Mouse (Mus musculus) limb, embryonic 13.5 days (tissue): Measurements from ENCODE around the gene Atp6v1g2. TPM values are rescaled to one million over a fixed set of nuclear protein-coding genes. Genes with fewer than 3 reads are reported as not detected.

Experiments
- ATAC-seq: fragments of 200-750 bp; cut with Nextera tagmentation; 2 replicates; pipeline ENCODE4 v1.8.0; 2017; ENCODE audit warnings: low read depth, moderate number of reproducible peaks, moderate TSS enrichment; ENCODE audit not compliant: low FRiP score
- H3K27ac ChIP-seq: fragments of 300-500 bp; sonication (generic); 2 replicates; pipeline ENCODE4 v1.5.1; 2015; ENCODE audit warnings: inconsistent platforms, mild to moderate bottlenecking, moderate library complexity
- H3K27me3 ChIP-seq: fragments of 300-500 bp; sonication (generic); 2 replicates; pipeline ENCODE4 v1.6.1; 2015; ENCODE audit warnings: mild to moderate bottlenecking, inconsistent platforms
- H3K36me3 ChIP-seq: fragments of 300-500 bp; sonication (generic); 2 replicates; pipeline ENCODE4 v1.6.1; 2015; ENCODE audit warnings: inconsistent platforms, mild to moderate bottlenecking, moderate library complexity
- H3K4me1 ChIP-seq: fragments of 300-500 bp; sonication (generic); 2 replicates; pipeline ENCODE4 v1.6.1; 2015; ENCODE audit warnings: inconsistent platforms
- H3K4me2 ChIP-seq: fragments of 300-500 bp; sonication (generic); replicated peaks from 2 replicates; pipeline ENCODE4 v1.6.1; 2015; ENCODE audit warnings: inconsistent platforms, mild to moderate bottlenecking, moderate library complexity
- H3K4me3 ChIP-seq: fragments of 300-500 bp; sonication (generic); 2 replicates; pipeline ENCODE4 v1.5.1; 2015; ENCODE audit warnings: moderate library complexity, mild to moderate bottlenecking, inconsistent platforms
- H3K9ac ChIP-seq: fragments of 300-500 bp; sonication (generic); 2 replicates; pipeline ENCODE4 v1.6.1; 2015; ENCODE audit warnings: mild to moderate bottlenecking, inconsistent platforms
- H3K9me3 ChIP-seq: fragments of 300-500 bp; sonication (generic); 2 replicates; pipeline ENCODE4 v1.6.1; 2016; ENCODE audit warnings: inconsistent platforms
- WGBS: fragments of 180-500 bp; shearing (Covaris S2); methylation state at CpG from one replicate; pipeline ENCODE4 v1.1.7; 2015; 5-methylcytosine and 5-hydroxymethylcytosine counted together
- polyA plus RNA-seq: library from polyadenylated mRNA; unstranded; fragments of >200 nt; fragmentation: Nextera tagmentation; extraction: Ambion mirVana; gene quantifications from 2 replicates; pipeline ENCODE4 v1.2.1, GENCODE M21; 2015

The Atp6v1g2 gene
- polyA plus RNA-seq, 1 experiment from 2014 or later, result 4.2 TPM

DNA sequence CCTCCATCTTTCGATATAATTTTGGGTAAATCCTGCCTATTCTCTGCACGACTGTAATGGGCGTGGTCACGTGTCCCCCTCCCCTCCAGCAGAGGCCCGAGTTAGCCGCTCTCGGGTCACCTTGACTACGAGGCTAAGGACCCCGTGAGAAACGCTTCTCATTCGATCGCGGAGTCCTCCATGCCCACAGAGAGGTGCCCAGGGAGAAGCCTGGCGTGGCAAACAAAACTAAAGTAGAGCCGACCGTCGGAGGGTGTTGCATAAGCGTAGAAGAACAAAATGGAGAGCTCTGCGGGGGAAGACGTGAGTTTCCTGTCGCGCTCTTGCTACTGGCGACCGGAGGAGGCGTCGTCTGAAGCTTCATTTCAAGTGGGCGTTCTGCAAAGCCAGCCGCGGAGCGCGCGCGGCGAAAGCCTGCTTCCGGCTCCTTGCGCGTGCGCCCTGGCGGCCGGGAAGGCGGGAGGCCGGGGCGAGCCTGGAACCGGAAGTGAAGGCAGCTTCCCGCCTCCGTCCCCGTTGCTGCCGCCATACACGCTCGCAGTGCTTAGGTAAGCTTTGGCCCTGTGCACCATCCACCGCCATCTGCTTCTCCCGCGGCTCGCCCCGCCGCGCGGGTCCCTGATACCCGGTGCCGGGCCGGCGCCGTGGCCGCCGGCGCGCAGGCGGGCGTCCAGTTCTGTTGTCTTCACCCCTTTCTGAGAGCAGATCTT, 8.0 kb downstream of the Atp6v1g2 start, which contains the start of gene Ddx39b:
TSS of gene Ddx39b (plus strand) at position 442 of the 710 bp plus-strand sequence.
- Histone ChIP-seq H3K9me3 (no peaks in the 10 kb centered on the region), H3K27me3 (no peaks in the 10 kb centered on the region), H3K4me3 (peak within 1 kb of the TSS; percentile 99), H3K4me2 (peak within 1 kb of the TSS; percentile 95), H3K27ac (peak within 1 kb of the TSS; percentile 99), H3K4me1 (peaks cover 45% of the 10 kb centered on the region), H3K36me3 (peaks cover 34% of the 10 kb centered on the region), H3K9ac (peak within 1 kb of the TSS; percentile 100)
- peak; percentile 92 for ATAC-seq
- under 1% methylated on average over 67 of the region's 69 CpGs for WGBS

DNA sequence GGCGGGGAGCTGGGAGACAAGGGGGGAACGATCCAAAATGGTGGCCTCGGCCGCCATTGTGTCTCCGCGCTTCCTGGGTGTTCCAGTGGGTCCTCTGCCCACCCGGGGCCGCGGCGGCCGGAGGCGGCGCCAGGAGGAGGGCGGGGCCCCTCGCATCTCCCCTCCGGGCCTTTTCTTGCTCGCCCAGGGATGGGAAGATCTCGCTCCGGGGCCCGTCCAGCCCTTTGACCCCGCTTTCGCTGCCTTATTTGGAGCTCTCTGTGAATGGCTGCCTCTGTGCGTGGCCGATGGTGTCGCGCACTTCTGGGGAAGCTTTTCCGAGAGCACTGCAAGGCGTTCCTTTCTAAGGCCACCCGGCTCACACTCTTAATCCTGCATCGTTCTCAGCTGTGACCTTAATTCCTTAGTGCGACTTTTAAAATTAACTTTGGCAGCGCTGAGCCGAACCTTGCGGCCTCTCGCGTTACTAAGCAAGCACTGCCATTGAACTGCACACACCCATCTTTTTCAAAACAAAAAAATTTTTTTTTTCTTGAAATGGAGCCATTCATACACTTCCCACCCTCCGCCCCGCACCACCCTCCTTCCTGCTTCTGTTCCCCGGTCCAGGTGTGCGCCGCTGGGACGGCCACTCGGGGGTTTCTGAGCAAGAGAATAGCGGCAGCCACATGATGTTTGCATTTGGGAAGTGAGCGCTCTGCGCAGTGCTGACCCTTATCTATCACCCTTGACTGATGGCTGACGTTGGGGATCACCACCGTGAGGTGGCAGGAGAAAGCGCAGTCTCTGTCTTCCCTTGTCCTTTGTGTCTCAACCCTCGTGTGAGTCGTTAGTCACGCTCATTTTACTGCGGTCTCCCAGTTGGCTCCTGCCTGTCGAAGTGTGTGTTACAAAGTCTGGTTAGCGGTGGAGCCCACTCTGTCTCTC, 8.8 kb downstream of the Atp6v1g2 start:
- peak; percentile 34 for ATAC-seq
- under 1% methylated on average over 55 of the region's 55 CpGs for WGBS
- H3K4me1 ChIP-seq, result peaks cover 48% of the 10 kb centered on the region

DNA sequence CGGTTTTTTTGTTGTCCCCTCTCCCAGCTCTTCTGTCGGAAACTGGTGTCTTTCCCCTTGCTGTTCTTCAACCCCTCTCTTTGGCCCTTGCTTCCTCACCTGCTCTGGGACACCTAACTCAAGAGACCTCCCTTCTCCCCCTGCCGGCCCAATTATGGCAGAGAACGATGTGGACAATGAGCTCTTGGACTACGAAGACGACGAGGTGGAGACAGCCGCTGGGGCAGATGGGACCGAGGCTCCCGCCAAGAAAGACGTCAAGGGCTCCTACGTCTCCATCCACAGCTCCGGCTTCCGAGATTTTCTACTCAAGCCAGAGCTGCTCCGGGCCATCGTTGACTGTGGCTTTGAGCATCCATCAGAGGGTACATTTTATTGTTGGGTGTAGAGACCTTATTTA, 9.6 kb downstream of the Atp6v1g2 start:
- peak overlapping the region; percentile 95 for H3K4me2 ChIP-seq
- H3K9ac ChIP-seq, result peak overlapping the region; percentile 100
- ATAC-seq, result no peak
- H3K36me3 ChIP-seq, result peaks cover 50% of the 10 kb centered on the region
- H3K4me3 ChIP-seq, result peak overlapping the region; percentile 99
- H3K9me3 ChIP-seq, result no peaks in the 10 kb centered on the region
- H3K27ac ChIP-seq, result peak overlapping the region; percentile 99
- no peaks in the 10 kb centered on the region for H3K27me3 ChIP-seq
- WGBS, result 7% methylated on average over 16 of the region's 16 CpGs
- H3K4me1 ChIP-seq, result peaks cover 48% of the 10 kb centered on the region

More for the DNA sequence above, 8.8 kb downstream of the Atp6v1g2 start:
- peak overlapping the region; percentile 99 for H3K27ac ChIP-seq
- H3K27me3 ChIP-seq, result no peaks in the 10 kb centered on the region
- peak overlapping the region; percentile 100 for H3K9ac ChIP-seq
- H3K9me3 ChIP-seq, result no peaks in the 10 kb centered on the region
- H3K4me3 ChIP-seq, result peak overlapping the region; percentile 99
- peak overlapping the region; percentile 95 for H3K4me2 ChIP-seq
- peaks cover 42% of the 10 kb centered on the region for H3K36me3 ChIP-seq

DNA sequence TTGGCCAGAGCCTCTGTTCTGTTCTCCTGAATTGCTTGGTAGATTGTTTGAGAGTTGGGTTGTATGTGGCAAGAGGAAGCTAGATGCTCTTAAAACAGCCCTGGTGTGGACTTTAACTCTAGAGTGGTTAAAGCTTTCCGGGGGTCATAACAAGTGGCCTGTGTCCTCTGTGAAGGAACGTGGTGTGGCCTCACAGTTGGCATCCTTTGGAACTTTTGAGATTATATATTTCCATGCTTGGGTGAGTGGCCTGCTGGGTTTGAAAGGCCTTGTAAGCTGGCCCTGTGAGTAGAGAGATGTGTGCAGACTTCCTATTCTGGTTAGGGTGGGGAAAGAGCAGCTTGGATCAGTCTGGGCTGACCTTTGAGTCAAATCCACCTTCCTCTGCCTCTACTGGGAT, 11.5 kb downstream of the Atp6v1g2 start:
- no peak overlapping the region for H3K27ac ChIP-seq
- H3K9me3 ChIP-seq, result no peaks in the 10 kb centered on the region
- H3K4me3 ChIP-seq, result peak overlapping the region; percentile 99
- H3K36me3 ChIP-seq, result peaks cover 70% of the 10 kb centered on the region
- H3K4me1 ChIP-seq, result peaks cover 48% of the 10 kb centered on the region
- peak overlapping the region; percentile 95 for H3K4me2 ChIP-seq
- peak overlapping the region; percentile 100 for H3K9ac ChIP-seq
- no peaks in the 10 kb centered on the region for H3K27me3 ChIP-seq
- ATAC-seq, result no peak
- 78% methylated on average over 2 of the region's 2 CpGs for WGBS

DNA sequence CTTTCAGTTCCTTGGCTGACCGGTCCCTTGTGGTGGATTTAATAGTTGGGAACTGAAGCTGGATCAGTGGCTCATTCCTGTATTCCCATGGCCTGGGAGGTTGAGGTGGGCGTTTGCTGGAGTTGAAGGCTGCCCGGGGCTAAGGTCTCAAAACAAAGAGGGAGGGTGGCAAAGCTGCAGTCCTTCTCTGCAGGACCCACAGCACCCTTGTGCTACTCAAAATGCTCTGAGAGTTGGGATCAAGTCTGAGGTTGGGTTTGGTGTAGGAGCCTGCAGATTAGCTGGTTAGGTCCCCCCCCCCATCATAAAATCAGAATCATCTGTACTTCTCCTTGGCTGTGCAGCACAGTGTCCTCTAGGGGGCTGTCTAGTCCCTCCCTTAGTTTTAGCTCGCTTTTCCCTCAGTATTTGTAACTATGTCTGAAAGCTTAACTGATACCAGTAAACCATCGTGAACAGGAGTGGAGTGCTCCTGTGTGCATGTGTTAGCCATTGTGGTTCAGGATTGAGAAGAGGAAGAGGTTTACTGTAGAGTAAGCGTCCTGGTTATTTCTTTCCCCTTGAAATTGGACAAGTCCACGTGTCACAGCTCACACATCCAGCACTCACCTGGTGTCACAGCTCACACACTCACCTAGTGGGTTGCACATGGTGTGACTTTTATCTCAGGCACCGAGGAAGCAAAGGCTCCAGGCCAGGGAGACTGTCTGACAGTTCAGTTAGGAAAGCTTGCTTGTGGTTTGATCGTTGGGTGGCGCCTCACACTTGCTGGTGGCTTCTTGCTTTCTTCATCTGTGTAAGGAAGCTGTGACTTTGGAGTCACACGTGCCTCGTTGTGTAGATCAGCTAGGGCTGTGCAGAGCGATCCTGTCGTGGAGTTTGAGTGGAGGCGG, 12.5 kb downstream of the Atp6v1g2 start:
- no peak overlapping the region for H3K4me3 ChIP-seq
- H3K9me3 ChIP-seq, result no peaks in the 10 kb centered on the region
- no peak overlapping the region for H3K27ac ChIP-seq
- WGBS, result 82% methylated on average over 15 of the region's 15 CpGs
- peaks cover 39% of the 10 kb centered on the region for H3K4me1 ChIP-seq
- peak overlapping the region; percentile 95; the same call in 1 of the 2 replicates for H3K4me2 ChIP-seq
- no peak for ATAC-seq
- no peak overlapping the region; the same call in 1 of the 2 replicates for H3K9ac ChIP-seq
- peaks cover 79% of the 10 kb centered on the region for H3K36me3 ChIP-seq
- no peaks in the 10 kb centered on the region for H3K27me3 ChIP-seq

DNA sequence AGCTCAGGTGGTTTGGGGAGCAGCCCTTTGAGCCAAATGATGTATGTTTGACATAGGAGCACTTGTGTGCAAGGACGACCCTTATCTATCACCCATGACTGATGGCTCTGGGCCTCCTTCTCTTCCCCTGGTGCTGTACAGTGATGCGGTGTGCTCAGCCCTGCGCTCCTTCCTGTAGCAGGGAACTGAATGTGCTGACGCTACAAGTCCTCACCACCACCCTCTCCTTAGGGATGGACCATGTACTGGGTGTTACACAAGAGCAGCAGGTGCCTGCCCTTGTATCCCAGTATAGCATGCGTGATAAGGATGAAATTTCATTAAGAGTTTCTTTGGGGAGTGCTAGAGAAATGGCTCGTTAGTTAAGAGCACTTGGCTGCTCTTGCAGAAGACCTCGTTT, 13.7 kb downstream of the Atp6v1g2 start:
- Histone ChIP-seq H3K9ac (no peak overlapping the region), H3K27ac (no peak overlapping the region), H3K4me2 (no peak overlapping the region), H3K27me3 (no peaks in the 10 kb centered on the region), H3K4me1 (peaks cover 39% of the 10 kb centered on the region), H3K9me3 (no peaks in the 10 kb centered on the region), H3K36me3 (peaks cover 90% of the 10 kb centered on the region), H3K4me3 (no peak overlapping the region)
- no peak for ATAC-seq
- WGBS, result 86% methylated on average over 7 of the region's 7 CpGs

DNA sequence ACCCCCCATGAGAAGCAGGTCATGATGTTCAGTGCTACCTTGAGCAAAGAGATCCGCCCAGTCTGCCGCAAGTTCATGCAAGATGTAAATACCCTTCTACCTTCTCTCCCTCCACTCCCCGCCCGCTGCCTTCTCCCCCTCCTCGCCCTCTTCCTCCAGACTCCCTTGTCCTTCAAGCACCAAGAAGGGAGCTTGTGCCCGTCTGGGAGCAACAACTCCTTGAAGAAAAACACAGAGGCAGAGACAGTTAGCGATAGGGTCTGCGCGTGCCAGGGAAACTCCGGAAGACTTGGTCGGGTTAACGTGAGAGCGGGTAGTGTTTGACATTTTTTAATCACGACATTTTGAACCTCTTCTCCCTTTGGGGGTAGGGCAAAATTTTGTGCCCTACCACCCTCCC, 15.5 kb downstream of the Atp6v1g2 start:
- peaks cover 99% of the 10 kb centered on the region for H3K36me3 ChIP-seq
- no peak overlapping the region for H3K9ac ChIP-seq
- peaks cover 30% of the 10 kb centered on the region for H3K4me1 ChIP-seq
- no peak for ATAC-seq
- no peak overlapping the region for H3K27ac ChIP-seq
- H3K27me3 ChIP-seq, result no peaks in the 10 kb centered on the region
- H3K4me2 ChIP-seq, result no peak overlapping the region
- H3K9me3 ChIP-seq, result no peaks in the 10 kb centered on the region
- H3K4me3 ChIP-seq, result no peak overlapping the region
- WGBS, result 91% methylated on average over 14 of the region's 14 CpGs

DNA sequence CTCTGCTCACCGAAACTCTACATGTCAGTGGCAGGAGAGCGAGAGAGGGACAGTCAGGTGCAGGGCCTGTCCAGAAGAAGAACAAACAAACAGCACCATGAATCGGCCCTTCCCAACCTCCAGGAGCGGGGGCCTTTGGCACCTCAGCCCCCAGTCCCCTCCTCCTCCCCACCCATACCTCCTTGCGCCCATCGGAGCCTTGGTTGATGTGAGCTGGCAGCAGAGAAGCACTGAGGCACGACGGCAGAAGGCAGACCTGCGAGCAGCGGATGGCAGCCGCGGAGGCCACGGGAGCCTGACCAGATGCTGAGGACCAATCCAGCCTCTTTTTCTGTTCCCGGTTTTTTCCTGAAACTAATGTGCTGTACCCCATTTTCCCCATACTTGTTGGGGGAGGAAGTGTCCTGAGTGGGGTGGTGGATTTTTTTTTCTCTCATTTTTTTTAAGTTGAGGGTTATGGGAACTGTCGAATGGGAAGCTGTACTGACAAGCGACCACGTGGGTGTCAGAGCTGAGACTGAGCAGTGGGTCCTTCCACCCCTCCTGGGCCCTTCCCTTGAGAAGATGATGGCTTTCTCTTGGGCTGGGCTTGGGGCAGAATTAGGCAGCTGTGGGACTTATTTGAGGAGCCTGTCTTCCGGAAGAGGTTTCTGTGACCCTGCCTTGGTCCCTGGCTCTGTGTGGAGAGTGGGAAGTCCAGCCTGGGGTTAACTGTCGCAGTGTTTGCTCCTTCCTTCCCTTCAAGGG, 16.2 kb downstream of the Atp6v1g2 start:
- 90% methylated on average over 19 of the region's 19 CpGs for WGBS
- no peak overlapping the region for H3K4me3 ChIP-seq
- no peaks in the 10 kb centered on the region for H3K9me3 ChIP-seq
- H3K27ac ChIP-seq, result no peak overlapping the region
- no peak overlapping the region for H3K4me2 ChIP-seq
- no peak for ATAC-seq
- H3K4me1 ChIP-seq, result peaks cover 24% of the 10 kb centered on the region
- no peak overlapping the region for H3K9ac ChIP-seq
- no peaks in the 10 kb centered on the region for H3K27me3 ChIP-seq
- H3K36me3 ChIP-seq, result peaks cover 98% of the 10 kb centered on the region

DNA sequence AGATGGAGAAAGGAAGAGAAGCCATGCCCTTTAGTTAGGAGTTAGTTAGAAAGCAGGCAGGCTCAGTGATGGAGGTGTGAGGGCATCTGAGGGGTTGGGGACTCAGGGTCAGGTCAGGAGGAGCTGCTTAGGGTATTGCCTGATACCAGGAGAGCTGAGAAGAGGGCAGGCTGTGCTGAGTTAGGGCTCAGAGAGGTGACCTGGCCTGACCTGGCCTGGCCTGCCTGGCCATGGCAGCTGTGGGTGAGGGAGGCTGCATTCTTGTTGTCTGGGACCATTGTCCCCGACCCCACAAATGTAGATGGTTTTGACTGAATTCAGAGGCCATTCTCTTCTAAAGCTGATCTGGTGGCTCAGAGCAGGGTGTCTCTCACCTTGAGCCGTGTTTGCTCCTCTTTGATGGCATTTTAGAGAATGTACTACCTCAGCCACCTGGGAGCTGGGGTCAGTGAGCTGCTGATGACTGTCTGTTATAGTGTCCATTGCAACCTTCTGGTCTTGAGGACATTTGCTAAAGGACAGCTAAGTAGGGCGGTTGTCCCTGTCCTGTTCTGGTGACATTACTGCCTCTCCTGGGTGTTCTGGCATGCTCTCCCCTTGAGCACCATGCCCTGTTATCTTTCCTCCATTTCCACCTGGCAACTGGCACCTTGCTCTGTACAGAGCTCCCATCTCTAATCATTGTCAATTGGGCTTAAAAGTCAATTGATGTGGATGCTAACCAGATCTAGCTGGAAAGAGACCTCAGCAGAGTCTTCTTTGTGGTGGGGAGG, 17.1 kb downstream of the Atp6v1g2 start:
- Histone ChIP-seq H3K9me3 (no peaks in the 10 kb centered on the region), H3K27me3 (no peaks in the 10 kb centered on the region), H3K27ac (no peak overlapping the region), H3K4me3 (no peak overlapping the region), H3K9ac (no peak overlapping the region), H3K4me2 (no peak overlapping the region), H3K36me3 (peaks cover 89% of the 10 kb centered on the region), H3K4me1 (peaks cover 15% of the 10 kb centered on the region)
- ATAC-seq, result no peak
- 86% methylated on average over 3 of the region's 3 CpGs for WGBS

DNA sequence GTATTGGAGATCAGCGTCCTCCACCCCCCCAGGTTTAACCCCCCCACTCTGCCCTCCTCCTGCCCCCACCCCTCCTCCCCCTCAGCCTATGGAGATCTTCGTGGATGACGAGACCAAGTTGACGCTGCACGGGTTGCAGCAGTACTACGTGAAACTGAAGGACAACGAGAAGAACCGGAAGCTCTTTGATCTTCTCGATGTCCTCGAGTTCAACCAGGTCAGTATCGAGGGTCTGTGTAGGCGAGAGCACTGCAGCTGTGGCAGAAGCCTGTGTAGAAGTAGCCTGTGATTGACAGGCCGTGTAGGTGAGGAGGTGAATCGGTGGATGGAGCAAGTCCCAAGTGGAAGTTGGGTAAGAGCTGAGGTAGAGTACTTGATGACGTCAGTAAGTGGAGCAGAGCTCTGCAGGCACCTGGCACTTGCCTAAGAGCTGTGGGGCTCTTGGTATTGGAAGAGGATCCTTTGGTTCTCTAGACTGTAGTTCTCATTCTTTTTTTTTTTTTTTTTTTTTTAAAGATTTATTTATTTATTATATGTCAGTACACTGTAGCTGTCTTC, 17.8 kb downstream of the Atp6v1g2 start:
- Histone ChIP-seq H3K4me3 (no peak overlapping the region), H3K4me1 (peaks cover 8% of the 10 kb centered on the region), H3K36me3 (peaks cover 82% of the 10 kb centered on the region), H3K9me3 (no peaks in the 10 kb centered on the region), H3K27me3 (no peaks in the 10 kb centered on the region), H3K9ac (no peak overlapping the region), H3K4me2 (no peak overlapping the region), H3K27ac (no peak overlapping the region)
- WGBS, result 87% methylated on average over 15 of the region's 15 CpGs
- ATAC-seq, result no peak
